Mouse (Mus musculus) urinary bladder, postnatal 10 days (tissue): ENCODE data around the gene 4930572O03Rik.
"Not testable (repeated sequence)": the region's sequence is repeated elsewhere in the genome, so short reads cannot be mapped to it uniquely, and the experiment has no call there.

Source experiments
- DNase-seq: peaks from one replicate; pipeline ENCODE4 v3.0.0; 2022; ENCODE audit warnings: low spot score

4930572O03Rik gene

GRCm38 (mm10) chr5:15656959-15657358, at the start of gene 4930572O03Rik:
Gene 4930572O03Rik (minus strand): TSS chr5:15657059.
- DNase-seq, result not testable (repeated sequence)

GRCm38 (mm10) chr5:15702891-15703290, 46.0 kb upstream of the 4930572O03Rik start:
- DNase-seq, result not testable (repeated sequence)

GRCm38 (mm10) chr5:15697719-15698118, 40.9 kb upstream of the 4930572O03Rik start:
- not testable (repeated sequence) for DNase-seq

- not testable (repeated sequence) for DNase-seq
These were observed 35.0 kb upstream of the 4930572O03Rik start for GRCm38 (mm10) chr5:15691849-15692248.

- DNase-seq, result not testable (repeated sequence)
These were observed 34.0 kb upstream of the 4930572O03Rik start for GRCm38 (mm10) chr5:15690822-15691221.

- DNase-seq, result not testable (repeated sequence)
These were observed 32.9 kb upstream of the 4930572O03Rik start for GRCm38 (mm10) chr5:15689659-15690213.

GRCm38 (mm10) chr5:15688874-15689658, 32.2 kb upstream of the 4930572O03Rik start:
- DNase-seq, result not testable (repeated sequence)

- not testable (repeated sequence) for DNase-seq
These were observed 24.6 kb upstream of the 4930572O03Rik start for GRCm38 (mm10) chr5:15681301-15682035.

GRCm38 (mm10) chr5:15679980-15680949, 23.4 kb upstream of the 4930572O03Rik start:
- not testable (repeated sequence) for DNase-seq

GRCm38 (mm10) chr5:15678907-15679306, 22.0 kb upstream of the 4930572O03Rik start:
- not testable (repeated sequence) for DNase-seq

GRCm38 (mm10) chr5:15677750-15678149, 20.9 kb upstream of the 4930572O03Rik start:
- DNase-seq, result not testable (repeated sequence)

- not testable (repeated sequence) for DNase-seq
These were observed 17.8 kb upstream of the 4930572O03Rik start for GRCm38 (mm10) chr5:15674429-15675244.

- DNase-seq, result not testable (repeated sequence)
These were observed 17.1 kb upstream of the 4930572O03Rik start for GRCm38 (mm10) chr5:15673989-15674388.

- not testable (repeated sequence) for DNase-seq
These were observed 13.9 kb upstream of the 4930572O03Rik start for GRCm38 (mm10) chr5:15670789-15671188.

- not testable (repeated sequence) for DNase-seq
These were observed 7.0 kb upstream of the 4930572O03Rik start for GRCm38 (mm10) chr5:15663847-15664246.

- DNase-seq, result not testable (repeated sequence)
These were observed 4.5 kb downstream of the 4930572O03Rik start for GRCm38 (mm10) chr5:15652334-15652733.

GRCm38 (mm10) chr5:15645707-15646106, 11.2 kb downstream of the 4930572O03Rik start:
- not testable (repeated sequence) for DNase-seq

- not testable (repeated sequence) for DNase-seq
These were observed 19.2 kb downstream of the 4930572O03Rik start for GRCm38 (mm10) chr5:15637637-15638036.

- DNase-seq, result not testable (repeated sequence)
These were observed 26.8 kb downstream of the 4930572O03Rik start for GRCm38 (mm10) chr5:15630068-15630467.

GRCm38 (mm10) chr5:15628136-15628535, 28.7 kb downstream of the 4930572O03Rik start:
- DNase-seq, result not testable (repeated sequence)
